Mouse (Mus musculus): ENCODE measurements at regions not wholly inside any gene's neighbourhood (a gene's known extent, or its start where the extent isn't known, plus 50 kb on each side); places are given as distances from the start of the nearest gene placed in this dataset.

GRCm38 (mm10) chr9:61263335-61263734, 108.8 kb upstream of the Tle3 start:
- no peak for DNase-seq (ENCODE audit: low spot score in 2 of 2)

- no peak for DNase-seq (ENCODE audit: low spot score in 2 of 2)
Measured at GRCm38 (mm10) chr9:61265466-61265865, 106.7 kb upstream of the Tle3 start.

- DNase-seq (ENCODE audit: low spot score in 2 of 2): no peak
Measured at GRCm38 (mm10) chr9:61266992-61267391, 105.2 kb upstream of the Tle3 start.

- DNase-seq (ENCODE audit: low spot score in 2 of 2): no peak
Measured at GRCm38 (mm10) chr9:61267541-61267940, 104.6 kb upstream of the Tle3 start.

- DNase-seq (ENCODE audit: low spot score in 2 of 2): no peak
Measured at GRCm38 (mm10) chr9:61268162-61268561, 104.0 kb upstream of the Tle3 start.

GRCm38 (mm10) chr9:61268681-61269080, 103.5 kb upstream of the Tle3 start:
- DNase-seq (ENCODE audit: low spot score in 2 of 2): no peak

GRCm38 (mm10) chr9:61269151-61269870, 102.9 kb upstream of the Tle3 start:
- DNase-seq (ENCODE audit: low spot score in 2 of 2): peak in 1 of 2 experiments; percentile 31

- DNase-seq (ENCODE audit: low spot score in 2 of 2): no peak
Measured at GRCm38 (mm10) chr9:61271243-61271642, 100.9 kb upstream of the Tle3 start.

GRCm38 (mm10) chr9:61271769-61272352, 100.3 kb upstream of the Tle3 start:
- no peak for DNase-seq (ENCODE audit: low spot score in 2 of 2)

- no peak for DNase-seq (ENCODE audit: low spot score in 2 of 2)
Measured at GRCm38 (mm10) chr9:61274020-61274419, 98.1 kb upstream of the Tle3 start.

GRCm38 (mm10) chr9:61277369-61278215, 94.6 kb upstream of the Tle3 start:
- DNase-seq (ENCODE audit: low spot score in 2 of 2): peak in 1 of 2 experiments; percentile 54

- DNase-seq (ENCODE audit: low spot score in 2 of 2): peak; percentile 32 to 51
Measured at GRCm38 (mm10) chr9:61278216-61278758, 93.9 kb upstream of the Tle3 start.

GRCm38 (mm10) chr9:61279044-61279543, 93.1 kb upstream of the Tle3 start:
- DNase-seq (ENCODE audit: low spot score in 2 of 2): no peak

GRCm38 (mm10) chr9:61280856-61281582, 91.1 kb upstream of the Tle3 start:
- no peak for DNase-seq (ENCODE audit: low spot score in 2 of 2)

- peak in 1 of 2 experiments; percentile 74 for DNase-seq (ENCODE audit: low spot score in 2 of 2)
Measured at GRCm38 (mm10) chr9:61283311-61283710, 88.9 kb upstream of the Tle3 start.

- DNase-seq (ENCODE audit: low spot score in 2 of 2): no peak
Measured at GRCm38 (mm10) chr9:61284201-61285021, 87.8 kb upstream of the Tle3 start.

GRCm38 (mm10) chr9:61286561-61286960, 85.6 kb upstream of the Tle3 start:
- no peak for DNase-seq (ENCODE audit: low spot score in 2 of 2)

GRCm38 (mm10) chr9:61289117-61289516, 83.0 kb upstream of the Tle3 start:
- DNase-seq (ENCODE audit: low spot score in 2 of 2): no peak

- DNase-seq (ENCODE audit: low spot score in 2 of 2): peak; percentile 31 to 70
Measured at GRCm38 (mm10) chr9:61289713-61290112, 82.5 kb upstream of the Tle3 start.

- DNase-seq (ENCODE audit: low spot score in 2 of 2): no peak
Measured at GRCm38 (mm10) chr9:61291646-61292045, 80.5 kb upstream of the Tle3 start.

Data from urinary bladder, adult 18-20 months (tissue).